In genomic region chr1:93755618-93756017, GRCm38 (mm10) we compare ENCODE assay signal across 8 mouse cellular contexts. TPM values are rescaled to one million over a fixed set of nuclear protein-coding genes. Genes with fewer than 3 reads are reported as not detected.
A peak's percentile ranks its signal among the peaks of the same experiment; 100 is the strongest.
DNase-seq lines count a peak whose midpoint lies in the region; ATAC-seq and TF ChIP-seq lines count a peak whose summit lies in the region.

No protein-coding gene starts in this region.

- DNase-seq in heart, adult 11 months, result no peak
- DNase-seq in ES-E14 (ENCODE audit: low read depth, low spot score), result no peak
- peak; percentile 13 for DNase-seq in hindbrain, embryonic 11.5 days (ENCODE audit: low spot score)
- no peak for DNase-seq in liver, postnatal 0 days
- no peak for DNase-seq in kidney, postnatal 25 days

- H3K4me1 ChIP-seq in heart, embryonic 11.5 days (ENCODE audit: control insufficient read depth, insufficient read depth, low read length), result peaks cover 7% of the 10 kb centered on the region
- H3K4me1 ChIP-seq in ES-E14 (ENCODE audit: control insufficient read depth in 2 of 2, insufficient read depth in 2 of 2, low read length in 2 of 2, poor library complexity in 1 of 2), result peaks cover 0 to 8% of the 10 kb centered on the region in 2 experiments; a peak in 3 of 4 replicates
- H3K4me1 ChIP-seq in hindbrain, embryonic 11.5 days (replicated peaks; ENCODE audit: control insufficient read depth, insufficient read depth, low read length), result no peaks in the 10 kb centered on the region; the same call in 1 of the 2 replicates
- H3K4me1 ChIP-seq in liver, postnatal 0 days (ENCODE audit: insufficient read depth), result peaks cover 29% of the 10 kb centered on the region

- H3K36me3 ChIP-seq in heart, embryonic 11.5 days (ENCODE audit: control insufficient read depth, insufficient read depth, low read length), result no peaks in the 10 kb centered on the region
- peaks cover under 1% of the 10 kb centered on the region; the same call in 1 of the 2 replicates for H3K36me3 ChIP-seq in ES-E14 (ENCODE audit: control insufficient read depth, insufficient read depth, low read length, poor library complexity, severe bottlenecking)
- H3K36me3 ChIP-seq in hindbrain, embryonic 11.5 days (ENCODE audit: control insufficient read depth, insufficient read depth, low read length), result no peaks in the 10 kb centered on the region
- 0 out of 2 replicates have a peak, but pooled peaks cover 1% of the 10 kb centered on the region for H3K36me3 ChIP-seq in liver, postnatal 0 days (replicated peaks; ENCODE audit: insufficient read depth, low read length)

- 30% methylated on average over 7 of the region's 7 CpGs for WGBS in heart, embryonic 11.5 days (ENCODE audit: insufficient replicate concordance)
- 40% methylated on average over 7 of the region's 7 CpGs for WGBS in hindbrain, embryonic 11.5 days
- 24% methylated on average over 7 of the region's 7 CpGs for WGBS in liver, postnatal 0 days (ENCODE audit: insufficient replicate concordance)

- H3K9me3 ChIP-seq in heart, embryonic 11.5 days (replicated peaks; ENCODE audit: control insufficient read depth, low read length), result no peaks in the 10 kb centered on the region
- no peaks in the 10 kb centered on the region for H3K9me3 ChIP-seq in ES-E14 (ENCODE audit: control insufficient read depth, insufficient read depth, low read depth, low read length)
- no peaks in the 10 kb centered on the region for H3K9me3 ChIP-seq in hindbrain, embryonic 11.5 days (ENCODE audit: control insufficient read depth, low read length)
- no peaks in the 10 kb centered on the region for H3K9me3 ChIP-seq in liver, postnatal 0 days (ENCODE audit: low read length)

- in situ Hi-C loops in ES-E14 (cut with MboI; ENCODE audit: low sequenced_read_pairs in 2 of 2, unreplicated experiment in 2 of 2), result no loop called here

- H3K27ac ChIP-seq in heart, embryonic 11.5 days (ENCODE audit: low read depth, low read length), result no peak overlapping the region
- no peak overlapping the region for H3K27ac ChIP-seq in ES-E14 (ENCODE audit: insufficient read depth, low read depth, low read length, poor library complexity, severe bottlenecking)
- H3K27ac ChIP-seq in hindbrain, embryonic 11.5 days (ENCODE audit: low read depth, low read length), result peak overlapping the region; percentile 90; the same call in 1 of the 2 replicates
- peak overlapping the region; percentile 95 for H3K27ac ChIP-seq in liver, postnatal 0 days (ENCODE audit: low read depth)

- peak overlapping the region; percentile 78 for H3K4me3 ChIP-seq in heart, embryonic 11.5 days (ENCODE audit: low read depth, low read length)
- H3K4me3 ChIP-seq in ES-E14 (ENCODE audit: insufficient read depth in 1 of 2, low read depth in 1 of 2, low read length in 2 of 2, poor library complexity in 1 of 2, severe bottlenecking in 1 of 2), result peak overlapping the region; percentile 81 to 91; a peak in 3 of 4 replicates
- peak overlapping the region; percentile 94 for H3K4me3 ChIP-seq in hindbrain, embryonic 11.5 days (ENCODE audit: low read depth, low read length)
- H3K4me3 ChIP-seq in liver, postnatal 0 days (ENCODE audit: low read depth, low read length), result peak overlapping the region; percentile 98

- TF ChIP-seq CTCF in liver, postnatal 0 days (IDR thresholded peaks at IDR 0.05; ENCODE audit: low read depth), result no peak

- no peaks in the 10 kb centered on the region for H3K27me3 ChIP-seq in heart, embryonic 11.5 days (ENCODE audit: control insufficient read depth, insufficient read depth, low read length)
- no peaks in the 10 kb centered on the region for H3K27me3 ChIP-seq in hindbrain, embryonic 11.5 days (ENCODE audit: control insufficient read depth, insufficient read depth, low read length)
- no peaks in the 10 kb centered on the region for H3K27me3 ChIP-seq in liver, postnatal 0 days (ENCODE audit: insufficient read depth, low read length)

- peak overlapping the region; percentile 88 for H3K9ac ChIP-seq in heart, embryonic 11.5 days (ENCODE audit: low read depth, low read length)
- no peak overlapping the region for H3K9ac ChIP-seq in ES-E14 (ENCODE audit: insufficient read depth, low read depth, low read length, poor library complexity, severe bottlenecking)
- H3K9ac ChIP-seq in hindbrain, embryonic 11.5 days (ENCODE audit: low read depth, low read length), result peak overlapping the region; percentile 87; the same call in 1 of the 2 replicates
- peak overlapping the region; percentile 96 for H3K9ac ChIP-seq in liver, postnatal 0 days (replicated peaks)

- TF ChIP-seq EP300 in liver, postnatal 0 days (IDR thresholded peaks at IDR 0.05; ENCODE audit: low read depth), result no peak

- ATAC-seq in heart, embryonic 11.5 days (replicated peaks; ENCODE audit: insufficient number of reproducible peaks, low FRiP score, low TSS enrichment), result no peak
- no peak for ATAC-seq in hindbrain, embryonic 11.5 days (ENCODE audit: low FRiP score)
- no peak for ATAC-seq in liver, postnatal 0 days
- no peak for ATAC-seq in CD4-positive, CD25-positive, alpha-beta regulatory T cell, adult 4 months
- ATAC-seq in megakaryocyte progenitor cell, adult 5-6 weeks (replicated peaks; ENCODE audit: poor library complexity), result no peak

- peak overlapping the region; percentile 77 for H3K4me2 ChIP-seq in heart, embryonic 11.5 days
- H3K4me2 ChIP-seq in hindbrain, embryonic 11.5 days (replicated peaks; ENCODE audit: low read depth, low read length), result peak overlapping the region; percentile 47
- peak overlapping the region; percentile 98 for H3K4me2 ChIP-seq in liver, postnatal 0 days (ENCODE audit: low read depth, low read length)

TF ChIP-seq in ES-E14, 5 proteins besides CTCF, POLR2A, EP300 and RAD21:
- TF ChIP-seq MAFK (IDR thresholded peaks at IDR 0.05; ENCODE audit: insufficient read depth, low read depth, low read length), result no peak
- TF ChIP-seq ZNF384 (IDR thresholded peaks at IDR 0.05; ENCODE audit: low read depth, low read length), result peak; percentile 56; the same call in 1 of the 2 replicates

RNA-seq across cellular contexts. Expression of gene Thap4, which starts 1.0 kb away (rescaled TPM):
- 49.5 and 53.3 TPM in 2 replicates for polyA plus RNA-seq in heart, embryonic 11.5 days (2014; fragmentation: Nextera tagmentation; extraction: Ambion mirVana)
- 46.2 and 53.9 TPM in 2 replicates for total RNA-seq in ES-E14 (2012; rRNA removed)
- polyA plus RNA-seq in hindbrain, embryonic 11.5 days (2014; fragmentation: Nextera tagmentation; extraction: Ambion mirVana), result 34.3 and 43.0 TPM in 2 replicates
- 13.0 TPM in 2 replicates for polyA plus RNA-seq in liver, postnatal 0 days (2015; fragmentation: Nextera tagmentation; extraction: Ambion mirVana)
- 10 to 100 TPM; 14.1 to 24.8 TPM for polyA plus RNA-seq in CD4-positive, CD25-positive, alpha-beta regulatory T cell, adult 4 months (2017; shearing (Covaris generic))
- total RNA-seq in megakaryocyte progenitor cell, adult 5-6 weeks (2015), result 40.9 and 47.0 TPM in 2 replicates
- 21.0 and 26.2 TPM in 2 replicates for total RNA-seq in megakaryocyte progenitor cell, adult 5-6 weeks (2017)

RNA-seq across cellular contexts. Expression of gene Atg4b, which starts 4.3 kb away (rescaled TPM):
- 70.6 and 70.9 TPM in 2 replicates for polyA plus RNA-seq in heart, embryonic 11.5 days (2014; fragmentation: Nextera tagmentation; extraction: Ambion mirVana)
- 30.8 and 32.7 TPM in 2 replicates for total RNA-seq in ES-E14 (2012; rRNA removed)
- polyA plus RNA-seq in hindbrain, embryonic 11.5 days (2014; fragmentation: Nextera tagmentation; extraction: Ambion mirVana), result 89.7 and 101 TPM in 2 replicates
- 48.9 and 51.6 TPM in 2 replicates for polyA plus RNA-seq in liver, postnatal 0 days (2015; fragmentation: Nextera tagmentation; extraction: Ambion mirVana)
- 100 to 1,000 TPM in 1 of 2 experiments, 10 to 100 TPM in 1; 87.1 to 104 TPM for polyA plus RNA-seq in CD4-positive, CD25-positive, alpha-beta regulatory T cell, adult 4 months (2017; shearing (Covaris generic))
- total RNA-seq in megakaryocyte progenitor cell, adult 5-6 weeks (2015), result 17.6 and 21.0 TPM in 2 replicates
- total RNA-seq in megakaryocyte progenitor cell, adult 5-6 weeks (2017), result 50.7 and 58.5 TPM in 2 replicates

RNA-seq across cellular contexts. Expression of gene Dtymk, which starts 46.1 kb away (rescaled TPM):
- polyA plus RNA-seq in heart, embryonic 11.5 days (2014; fragmentation: Nextera tagmentation; extraction: Ambion mirVana), result 201 and 206 TPM in 2 replicates
- total RNA-seq in ES-E14 (2012; rRNA removed), result 304 and 331 TPM in 2 replicates
- 221 and 230 TPM in 2 replicates for polyA plus RNA-seq in hindbrain, embryonic 11.5 days (2014; fragmentation: Nextera tagmentation; extraction: Ambion mirVana)
- 73.3 and 78.9 TPM in 2 replicates for polyA plus RNA-seq in liver, postnatal 0 days (2015; fragmentation: Nextera tagmentation; extraction: Ambion mirVana)
- polyA plus RNA-seq in CD4-positive, CD25-positive, alpha-beta regulatory T cell, adult 4 months (2017; shearing (Covaris generic)), result 100 to 1,000 TPM; 120 to 147 TPM
- total RNA-seq in megakaryocyte progenitor cell, adult 5-6 weeks (2015), result 234 TPM in 2 replicates
- 229 and 230 TPM in 2 replicates for total RNA-seq in megakaryocyte progenitor cell, adult 5-6 weeks (2017)

RNA-seq across cellular contexts. Expression of gene Ing5, which starts 48.1 kb away (rescaled TPM):
- 14.4 and 15.5 TPM in 2 replicates for polyA plus RNA-seq in heart, embryonic 11.5 days (2014; fragmentation: Nextera tagmentation; extraction: Ambion mirVana)
- total RNA-seq in ES-E14 (2012; rRNA removed), result 23.2 and 26.5 TPM in 2 replicates
- polyA plus RNA-seq in hindbrain, embryonic 11.5 days (2014; fragmentation: Nextera tagmentation; extraction: Ambion mirVana), result 14.7 and 15.0 TPM in 2 replicates
- 4.6 and 5.7 TPM in 2 replicates for polyA plus RNA-seq in liver, postnatal 0 days (2015; fragmentation: Nextera tagmentation; extraction: Ambion mirVana)
- polyA plus RNA-seq in CD4-positive, CD25-positive, alpha-beta regulatory T cell, adult 4 months (2017; shearing (Covaris generic)), result 10 to 100 TPM; 25.4 to 36.9 TPM
- total RNA-seq in megakaryocyte progenitor cell, adult 5-6 weeks (2015), result 9.0 and 10.2 TPM in 2 replicates
- total RNA-seq in megakaryocyte progenitor cell, adult 5-6 weeks (2017), result 38.3 and 42.8 TPM in 2 replicates

Comparison
In these comparisons a context has a peak if more than half of its experiments do, and no peak if none do; other contexts are left out.
1. H3K27ac ChIP-seq: peak in hindbrain, embryonic 11.5 days (single experiment) and liver, postnatal 0 days (single experiment); none in heart, embryonic 11.5 days (single experiment) and ES-E14 (single experiment).
2. H3K4me2 ChIP-seq: peak in every context shown above with its lines; median percentile 98 in liver, postnatal 0 days; 77 in heart, embryonic 11.5 days; 47 in hindbrain, embryonic 11.5 days.
3. Peak in every context shown above with its lines, with median percentiles within 50 percentile points of each other: H3K4me3 ChIP-seq.